8 mouse cellular contexts compared by ENCODE assay signal in genomic region chr6:29735336-29735688, GRCm38 (mm10). TPM values are rescaled to one million over a fixed set of nuclear protein-coding genes. Genes with fewer than 3 reads are reported as not detected.
DNase-seq lines count a peak whose midpoint lies in the region; ATAC-seq and TF ChIP-seq lines count a peak whose summit lies in the region.

TSS of gene Smo (plus strand) at chr6:29735503.

- peak in 1 of 2 experiments; percentile 37 for DNase-seq in layer of hippocampus, adult 18-20 months (ENCODE audit: low spot score in 2 of 2)
- DNase-seq in layer of hippocampus, adult 9-10 months (ENCODE audit: low spot score) = no peak
- DNase-seq in embryo, embryonic 10 days (ENCODE audit: low spot score) = peak; percentile 89
- DNase-seq in gastrocnemius, postnatal 4 days (ENCODE audit: low spot score in 2 of 2) = peak; percentile 70 to 83
- DNase-seq in intestine, embryonic 14.5 days (ENCODE audit: low spot score) = peak; percentile 92
- DNase-seq in thymus, adult 2 months = peak; percentile 75

- no peaks in the 10 kb centered on the region for H3K27me3 ChIP-seq in intestine, embryonic 14.5 days (replicated peaks; ENCODE audit: control insufficient read depth, insufficient read depth, low read length)
- no peaks in the 10 kb centered on the region for H3K27me3 ChIP-seq in limb, embryonic 12.5 days
- no peaks in the 10 kb centered on the region for H3K27me3 ChIP-seq in midbrain, embryonic 13.5 days
- H3K27me3 ChIP-seq in thymus, adult 2 months (ENCODE audit: control insufficient read depth, insufficient read depth, low read length) = no peaks in the 10 kb centered on the region

- peak; percentile 94 for ATAC-seq in intestine, embryonic 14.5 days (replicated peaks; ENCODE audit: low FRiP score, low TSS enrichment, low read depth)
- ATAC-seq in limb, embryonic 12.5 days (ENCODE audit: insufficient number of reproducible peaks, insufficient read depth, low FRiP score, low TSS enrichment, low read depth) = peak; percentile 97
- peak; percentile 97 for ATAC-seq in midbrain, embryonic 13.5 days

- H3K9me3 ChIP-seq in intestine, embryonic 14.5 days (ENCODE audit: control insufficient read depth, low read length) = no peaks in the 10 kb centered on the region
- H3K9me3 ChIP-seq in limb, embryonic 12.5 days = no peaks in the 10 kb centered on the region
- no peaks in the 10 kb centered on the region for H3K9me3 ChIP-seq in midbrain, embryonic 13.5 days

- H3K4me3 ChIP-seq in intestine, embryonic 14.5 days (ENCODE audit: low read depth, low read length) = peak within 1 kb of the TSS; percentile 82
- H3K4me3 ChIP-seq in limb, embryonic 12.5 days (replicated peaks) = peak within 1 kb of the TSS; percentile 95
- H3K4me3 ChIP-seq in midbrain, embryonic 13.5 days (replicated peaks) = peak within 1 kb of the TSS; percentile 87
- peak within 1 kb of the TSS; percentile 67 for H3K4me3 ChIP-seq in thymus, adult 2 months (ENCODE audit: control insufficient read depth, insufficient read depth, low read length)

- peaks cover 15% of the 10 kb centered on the region for H3K36me3 ChIP-seq in intestine, embryonic 14.5 days (ENCODE audit: control insufficient read depth, insufficient read depth, low read length)
- H3K36me3 ChIP-seq in limb, embryonic 12.5 days = peaks cover 17% of the 10 kb centered on the region
- H3K36me3 ChIP-seq in midbrain, embryonic 13.5 days = peaks cover 6% of the 10 kb centered on the region; the same call in 1 of the 2 replicates
- H3K36me3 ChIP-seq in thymus, adult 2 months (ENCODE audit: control insufficient read depth, insufficient read depth, low read length) = no peaks in the 10 kb centered on the region

- TF ChIP-seq POLR2A in thymus, adult 2 months (IDR thresholded peaks at IDR 0.05; ENCODE audit: control insufficient read depth, extremely low read depth, insufficient read depth, low read length, poor library complexity) = 0 out of 2 replicates have a peak, but pooled peaks have one; percentile 38

- TF ChIP-seq CTCF in thymus, adult 2 months (IDR thresholded peaks at IDR 0.05; ENCODE audit: borderline replicate concordance, control insufficient read depth, extremely low read depth, insufficient read depth, low read length, poor library complexity) = no peak

- H3K27ac ChIP-seq in intestine, embryonic 14.5 days (ENCODE audit: low read depth) = peak within 1 kb of the TSS; percentile 98
- peak within 1 kb of the TSS; percentile 98 for H3K27ac ChIP-seq in limb, embryonic 12.5 days
- H3K27ac ChIP-seq in midbrain, embryonic 13.5 days = peak within 1 kb of the TSS; percentile 87
- H3K27ac ChIP-seq in thymus, adult 2 months (ENCODE audit: control insufficient read depth, insufficient read depth, low read length) = no peak within 1 kb of the TSS

- H3K4me1 ChIP-seq in intestine, embryonic 14.5 days (replicated peaks; ENCODE audit: control insufficient read depth, insufficient read depth, low read length) = peaks cover 16% of the 10 kb centered on the region; the same call in 1 of the 2 replicates
- peaks cover 29% of the 10 kb centered on the region for H3K4me1 ChIP-seq in limb, embryonic 12.5 days (replicated peaks)
- H3K4me1 ChIP-seq in midbrain, embryonic 13.5 days (replicated peaks) = peaks cover 29% of the 10 kb centered on the region
- peaks cover 20% of the 10 kb centered on the region for H3K4me1 ChIP-seq in thymus, adult 2 months (replicated peaks; ENCODE audit: control insufficient read depth, insufficient read depth, low read length)

- H3K9ac ChIP-seq in intestine, embryonic 14.5 days (ENCODE audit: low read length) = peak within 1 kb of the TSS; percentile 99
- peak within 1 kb of the TSS; percentile 96 for H3K9ac ChIP-seq in limb, embryonic 12.5 days (replicated peaks)
- peak within 1 kb of the TSS; percentile 90 for H3K9ac ChIP-seq in midbrain, embryonic 13.5 days (replicated peaks)

- WGBS in intestine, embryonic 14.5 days = under 1% methylated on average over 22 of the region's 30 CpGs
- WGBS in limb, embryonic 12.5 days = under 1% methylated on average over 28 of the region's 30 CpGs
- WGBS in midbrain, embryonic 13.5 days = 0% methylated on average over 3 of the region's 30 CpGs
- WGBS in thymus, adult 2 months = under 1% methylated on average over 28 of the region's 30 CpGs

- peak within 1 kb of the TSS; percentile 75 for H3K4me2 ChIP-seq in intestine, embryonic 14.5 days (ENCODE audit: low read length)
- H3K4me2 ChIP-seq in limb, embryonic 12.5 days = peak within 1 kb of the TSS; percentile 92
- H3K4me2 ChIP-seq in midbrain, embryonic 13.5 days (replicated peaks) = peak within 1 kb of the TSS; percentile 89

RNA-seq across cellular contexts. Expression of gene Smo, which starts in this region (rescaled TPM):
- 10 to 100 TPM; 17.1 to 18.6 TPM for total RNA-seq in layer of hippocampus, adult 18-20 months (2021)
- 10 to 100 TPM; 43.7 to 43.9 TPM for total RNA-seq in gastrocnemius, postnatal 4 days (2021)
- polyA plus RNA-seq in intestine, embryonic 14.5 days (2014; fragmentation: Nextera tagmentation; extraction: Ambion mirVana) = 46.5 and 48.0 TPM in 2 replicates
- polyA plus RNA-seq in limb, embryonic 12.5 days (2016; fragmentation: Nextera tagmentation; extraction: Ambion mirVana) = 58.7 and 71.4 TPM in 2 replicates
- 14.2 and 19.2 TPM in 2 replicates for polyA plus RNA-seq in midbrain, embryonic 13.5 days (2015; fragmentation: Nextera tagmentation; extraction: Ambion mirVana)
- polyA plus RNA-seq in thymus, adult 2 months (2012; rRNA removed) = 48.9 and 51.4 TPM in 2 replicates
